Mouse (Mus musculus) heart, postnatal 0 days (tissue): ENCODE measurements around the gene Gtf2h1.

Source experiments
- CTCF ChIP-seq: IDR thresholded peaks from 2 replicates; pipeline ENCODE4 v1.5.1; 2016; ENCODE audit warnings: antibody characterized with exemption, control low read depth, low read depth
- EP300 ChIP-seq: IDR thresholded peaks from 2 replicates; pipeline ENCODE4 v1.6.1; 2016; ENCODE audit warnings: antibody characterized with exemption, low read depth

- TF ChIP-seq CTCF (no peak), EP300 (no peak)
Observed at GRCm38 (mm10) chr7:46793871-46794270, 2.0 kb upstream of the Gtf2h1 start.
